In the genomic region with DNA sequence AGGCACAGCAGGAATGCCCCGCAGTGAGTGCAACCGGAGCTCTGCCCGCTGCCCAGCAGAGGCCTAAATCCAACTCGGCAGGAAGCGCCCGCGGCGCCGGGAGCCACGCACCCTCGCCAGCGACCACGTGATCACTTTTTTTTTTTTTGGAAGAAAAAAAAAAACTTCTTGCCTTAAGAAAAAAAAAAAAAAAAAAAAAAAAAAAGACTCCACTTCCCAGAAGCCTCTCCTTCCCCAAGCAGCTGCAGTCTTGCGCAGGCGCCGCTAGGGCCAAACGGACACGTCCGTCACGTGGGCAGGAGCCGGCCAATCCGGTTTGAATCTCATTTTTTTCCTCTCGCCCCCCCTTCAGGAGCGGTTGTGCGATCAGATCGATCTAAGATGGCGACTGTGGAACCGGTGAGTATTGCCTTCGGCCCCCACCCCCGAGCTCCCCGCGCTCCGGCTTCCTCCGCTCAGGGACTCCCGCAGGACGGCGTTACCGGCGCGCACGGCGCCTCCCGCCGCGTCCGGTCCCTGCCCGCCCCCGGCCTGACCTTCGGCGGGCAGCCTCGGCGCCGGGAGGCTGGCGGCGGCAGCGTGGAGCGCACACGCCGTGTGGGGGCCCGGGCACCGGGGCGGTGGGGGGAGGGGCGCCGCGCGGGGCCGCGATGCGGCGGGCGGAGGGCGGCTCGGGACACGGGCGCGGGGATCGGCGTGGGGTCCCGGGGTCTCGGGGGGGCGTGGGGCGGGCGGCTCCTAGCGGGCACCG, we compare ENCODE assay signal across 8 mouse cellular contexts. TPM values are rescaled to one million over a fixed set of nuclear protein-coding genes. Genes with fewer than 3 reads are reported as not detected.
DNase-seq lines count a peak whose midpoint lies in the region; ATAC-seq and TF ChIP-seq lines count a peak whose summit lies in the region.

No protein-coding gene starts in this region.

- DNase-seq in MN1 (ENCODE audit: low spot score): peak; percentile 98
- peak; percentile 98 for DNase-seq in cerebellum, adult 9-10 months
- DNase-seq in hindbrain, embryonic 10.5 days (ENCODE audit: low spot score): peak; percentile 97
- peak; percentile 98 for DNase-seq in layer of hippocampus, adult 9-11 months
- DNase-seq in lung, postnatal 0 days (ENCODE audit: low spot score): peak; percentile 99
- peak; percentile 90 for DNase-seq in ovary, postnatal 14 days (ENCODE audit: low spot score)
- peak; percentile 98 for DNase-seq in thymus, postnatal 14 days

- TF ChIP-seq EP300 in lung, postnatal 0 days (IDR thresholded peaks at IDR 0.05): peak; percentile 63

- WGBS in hindbrain, embryonic 10.5 days: under 1% methylated on average over 84 of the region's 85 CpGs
- 2% methylated on average over 49 of the region's 85 CpGs for WGBS in lung, postnatal 0 days

- peak overlapping the region; percentile 95 for H3K4me2 ChIP-seq in lung, postnatal 0 days (replicated peaks; ENCODE audit: low read depth, low read length)

- H3K4me1 ChIP-seq in hindbrain, embryonic 10.5 days (replicated peaks): peaks cover 45% of the 10 kb centered on the region
- 0 out of 2 replicates have a peak, but pooled peaks cover 7% of the 10 kb centered on the region for H3K4me1 ChIP-seq in lung, postnatal 0 days (ENCODE audit: insufficient read depth, low read depth, low read length)

- ATAC-seq in frontal cortex, adult (ENCODE audit: low TSS enrichment): peak; percentile 94
- ATAC-seq in lung, postnatal 0 days: peak; percentile 94

- peak overlapping the region; percentile 96 for H3K4me3 ChIP-seq in hindbrain, embryonic 10.5 days
- peak overlapping the region; percentile 86 for H3K4me3 ChIP-seq in lung, postnatal 0 days (ENCODE audit: low read depth, low read length)

- H3K9me3 ChIP-seq in hindbrain, embryonic 10.5 days: no peaks in the 10 kb centered on the region
- no peaks in the 10 kb centered on the region for H3K9me3 ChIP-seq in lung, postnatal 0 days (ENCODE audit: low read length)

- H3K27ac ChIP-seq in hindbrain, embryonic 10.5 days: peak overlapping the region; percentile 100
- H3K27ac ChIP-seq in lung, postnatal 0 days (ENCODE audit: low read length): peak overlapping the region; percentile 98

- peaks cover 10% of the 10 kb centered on the region for H3K27me3 ChIP-seq in hindbrain, embryonic 10.5 days (ENCODE audit: insufficient read depth, poor library complexity, severe bottlenecking)
- H3K27me3 ChIP-seq in lung, postnatal 0 days (replicated peaks; ENCODE audit: insufficient read depth, low read length): no peaks in the 10 kb centered on the region

- TF ChIP-seq CTCF in lung, postnatal 0 days (IDR thresholded peaks at IDR 0.05): peak; percentile 45

- peak overlapping the region; percentile 84 for H3K9ac ChIP-seq in lung, postnatal 0 days (replicated peaks; ENCODE audit: low read depth)

- no peaks in the 10 kb centered on the region for H3K36me3 ChIP-seq in hindbrain, embryonic 10.5 days
- no peaks in the 10 kb centered on the region for H3K36me3 ChIP-seq in lung, postnatal 0 days (ENCODE audit: insufficient read depth, low read length)

RNA-seq across cellular contexts. Expression of a gene that starts 1.1 kb away (rescaled TPM):
- 370 and 465 TPM in 2 replicates for polyA plus RNA-seq in hindbrain, embryonic 10.5 days (2016; fragmentation: Nextera tagmentation; extraction: Ambion mirVana)
- 121 and 125 TPM in 2 replicates for polyA plus RNA-seq in lung, postnatal 0 days (2015; fragmentation: Nextera tagmentation; extraction: Ambion mirVana)

RNA-seq across cellular contexts. Expression of a gene that starts 37.8 kb away (rescaled TPM):
- 51.3 and 53.8 TPM in 2 replicates for polyA plus RNA-seq in hindbrain, embryonic 10.5 days (2016; fragmentation: Nextera tagmentation; extraction: Ambion mirVana)
- 23.9 and 25.2 TPM in 2 replicates for polyA plus RNA-seq in lung, postnatal 0 days (2015; fragmentation: Nextera tagmentation; extraction: Ambion mirVana)

Comparison
In these comparisons a context has a peak if more than half of its experiments do, and no peak if none do; other contexts are left out.
1. Peak in every context shown above with its lines: DNase-seq, ATAC-seq, H3K4me3 ChIP-seq and H3K27ac ChIP-seq.